Mouse (Mus musculus): ENCODE results near the gene Med17.
"Not testable (repeated sequence)": the region's sequence is repeated elsewhere in the genome, so short reads cannot be mapped to it uniquely, and the experiment has no call there.

GRCm38 (mm10) chr9:15316296-15316695 lies 36.6 kb upstream of the Med17 start:
- not testable (repeated sequence) for TF ChIP-seq CTCF, EP300 (IDR thresholded peaks at IDR 0.05; ENCODE audit: low read depth)
